Mouse (Mus musculus): ENCODE measurements at regions not wholly inside any gene's neighbourhood (a gene's known extent, or its start where the extent isn't known, plus 50 kb on each side); places are given as distances from the start of the nearest gene placed in this dataset.

DNA sequence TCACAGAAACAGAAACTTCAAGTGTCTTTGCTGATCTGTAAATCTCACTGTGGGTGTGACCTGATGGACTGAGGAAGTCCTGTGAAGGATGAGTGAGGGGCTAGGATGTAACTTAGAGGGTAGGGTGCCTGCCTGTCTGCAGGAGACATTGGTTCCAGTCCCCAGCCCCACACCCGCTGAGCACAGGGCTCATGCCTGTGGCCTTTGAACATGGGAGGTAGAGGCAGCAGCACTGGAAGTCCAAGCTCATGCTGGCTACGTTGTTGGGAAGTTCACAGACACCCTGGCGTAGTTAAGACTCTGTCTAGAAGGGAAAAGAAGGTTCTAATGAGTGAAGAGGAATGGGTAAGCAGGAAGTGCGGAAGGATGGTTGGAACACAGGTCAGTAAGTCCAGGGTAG, 59.7 kb upstream of the Tgm3 start:
- no peak for DNase-seq (ENCODE audit: low spot score)

GRCm38 (mm10) chr2:129955260-129955691, 56.9 kb upstream of the Tgm3 start:
- no peak for DNase-seq (ENCODE audit: low spot score)

DNA sequence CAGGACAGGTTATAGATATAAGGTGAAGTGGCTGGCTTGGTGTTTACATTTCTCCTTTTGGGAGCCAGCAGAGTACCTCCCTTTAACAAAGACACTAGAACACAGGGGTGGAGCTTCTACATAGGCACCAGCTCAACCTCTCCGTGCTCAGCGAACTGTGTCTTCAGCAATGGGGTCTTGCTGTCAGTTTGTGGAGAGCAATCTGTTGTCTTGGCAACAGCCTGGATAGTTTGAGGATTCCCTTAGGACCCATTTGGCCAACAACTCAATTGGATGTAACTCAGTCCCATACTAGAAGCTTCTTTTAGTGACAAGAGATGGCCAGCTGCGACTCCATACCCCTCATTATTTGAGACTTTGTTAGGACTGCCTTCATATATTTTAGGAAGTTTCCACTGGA, 54.0 kb upstream of the Tgm3 start:
- DNase-seq (ENCODE audit: low spot score): no peak

GRCm38 (mm10) chr2:129960364-129960763, 51.8 kb upstream of the Tgm3 start:
- no peak for DNase-seq (ENCODE audit: low spot score)

- no peak for DNase-seq (ENCODE audit: low spot score)
Observed at GRCm38 (mm10) chr2:129961522-129961921, 50.6 kb upstream of the Tgm3 start.

Measured in urinary bladder, postnatal 14 days (tissue).